Mouse (Mus musculus) lung, postnatal 0 days (tissue): Measurements from ENCODE around the gene Gm28048.

Source experiments
- CTCF ChIP-seq: IDR thresholded peaks from 2 replicates; pipeline ENCODE4 v1.5.1; 2016; ENCODE audit warnings: antibody characterized with exemption, mild to moderate bottlenecking
- EP300 ChIP-seq: IDR thresholded peaks from 2 replicates; pipeline ENCODE4 v1.6.1; 2016; ENCODE audit warnings: antibody characterized with exemption, mild to moderate bottlenecking, control low read depth

DNA sequence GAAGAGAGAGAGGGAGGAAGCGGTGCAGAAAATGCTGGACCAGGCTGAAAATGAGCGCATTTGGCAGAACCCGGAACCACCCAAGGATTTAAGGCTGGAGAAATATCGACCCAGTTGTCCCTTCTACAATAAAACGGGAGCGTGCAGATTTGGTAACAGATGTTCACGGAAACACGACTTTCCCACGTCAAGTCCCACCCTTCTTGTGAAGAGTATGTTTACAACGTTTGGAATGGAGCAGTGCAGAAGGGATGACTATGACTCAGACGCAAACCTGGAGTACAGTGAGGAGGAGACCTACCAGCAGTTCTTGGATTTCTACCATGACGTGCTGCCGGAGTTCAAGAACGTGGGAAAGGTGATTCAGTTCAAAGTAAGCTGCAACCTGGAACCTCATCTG lies 8.3 kb downstream of the Gm28048 start:
- TF ChIP-seq CTCF (no peak), EP300 (no peak)
